Mouse (Mus musculus) midbrain, embryonic 10.5 days (tissue): ENCODE measurements around the gene Galnt16. TPM values are rescaled to one million over a fixed set of nuclear protein-coding genes. Genes with fewer than 3 reads are reported as not detected.
A peak's percentile ranks its signal among the peaks of the same experiment; 100 is the strongest.

ENCODE experiments used
- DNase-seq: peaks from one replicate; pipeline ENCODE4 v3.0.0-alpha.2; 2017; ENCODE audit warnings: low spot score
- H3K27ac ChIP-seq: fragments of 300-500 bp; sonication (generic); replicated peaks from 2 replicates; pipeline ENCODE4 v1.5.1; 2016; ENCODE audit warnings: mild to moderate bottlenecking
- H3K27me3 ChIP-seq: fragments of 300-500 bp; sonication (generic); 2 replicates; pipeline ENCODE4 v1.6.1; 2016; ENCODE audit warnings: low read depth, mild to moderate bottlenecking; ENCODE audit not compliant: poor library complexity, severe bottlenecking
- H3K36me3 ChIP-seq: fragments of 300-500 bp; sonication (generic); 2 replicates; pipeline ENCODE4 v1.6.1; 2016; ENCODE audit warnings: mild to moderate bottlenecking, moderate library complexity
- H3K4me1 ChIP-seq: fragments of 300-500 bp; sonication (generic); 2 replicates; pipeline ENCODE4 v1.6.1; 2016
- H3K4me3 ChIP-seq: fragments of 300-500 bp; sonication (generic); 2 replicates; pipeline ENCODE4 v1.5.1; 2016; ENCODE audit warnings: mild to moderate bottlenecking, moderate library complexity
- H3K9me3 ChIP-seq: fragments of 300-500 bp; sonication (generic); replicated peaks from 2 replicates; pipeline ENCODE4 v1.6.1; 2016; ENCODE audit warnings: mild to moderate bottlenecking
- WGBS: fragments of 180-500 bp; shearing (Covaris S2); methylation state at CpG from one replicate; pipeline ENCODE4 v1.1.7; 2016; 5-methylcytosine and 5-hydroxymethylcytosine counted together
- polyA plus RNA-seq: library from polyadenylated mRNA; unstranded; fragments of >200 nt; fragmentation: Nextera tagmentation; extraction: Ambion mirVana; gene quantifications from 2 replicates; pipeline ENCODE4 v1.2.1, GENCODE M21; 2016

Galnt16 gene
- polyA plus RNA-seq, 1 experiment from 2014 or later = 28.4 TPM

DNA sequence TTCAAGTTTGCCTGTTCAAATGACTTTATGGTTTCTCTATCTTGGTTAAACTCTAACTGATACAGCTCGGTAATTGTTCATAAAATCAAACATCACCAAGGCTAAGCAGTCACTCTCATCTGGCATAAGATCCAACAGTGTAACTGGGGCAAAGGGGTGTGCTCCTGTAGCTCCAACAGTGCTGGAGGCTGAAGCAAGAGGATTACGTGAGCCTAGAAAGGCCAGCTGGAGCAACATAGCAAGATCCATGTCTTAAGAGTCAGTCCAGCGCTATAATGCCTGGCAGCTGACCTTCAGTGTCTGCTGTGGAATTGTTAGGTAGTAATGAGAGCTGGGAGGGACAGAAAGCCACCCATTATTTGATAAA, 136.6 kb downstream of the Galnt16 start:
- no peaks in the 10 kb centered on the region for H3K4me1 ChIP-seq
- no peak overlapping the region for H3K4me3 ChIP-seq
- no peaks in the 10 kb centered on the region for H3K9me3 ChIP-seq
- H3K27ac ChIP-seq = no peak overlapping the region
- H3K36me3 ChIP-seq = 0 out of 2 replicates have a peak, but pooled peaks cover 4% of the 10 kb centered on the region
- H3K27me3 ChIP-seq = no peaks in the 10 kb centered on the region
- WGBS = 92% methylated on average over 3 of the region's 3 CpGs
- DNase-seq = no peak

DNA sequence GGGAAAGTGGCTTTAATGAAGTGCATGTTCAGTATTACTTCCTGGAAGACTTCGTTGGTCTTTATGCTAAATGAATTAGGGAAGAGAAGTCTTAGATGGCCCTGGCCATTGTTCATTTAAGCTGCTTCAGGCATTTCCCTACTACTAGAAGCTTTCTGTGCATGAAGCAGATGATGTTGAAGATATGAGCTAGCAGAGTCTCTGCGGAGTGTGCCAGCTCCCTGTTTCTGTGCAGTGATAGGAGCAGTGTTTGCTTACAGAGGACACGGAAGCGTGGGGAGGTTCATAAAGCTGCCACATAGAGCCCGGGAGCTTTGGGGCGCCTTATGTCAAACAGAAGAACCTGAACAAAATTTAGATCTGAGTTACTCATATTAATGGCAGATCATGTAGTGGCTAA, 140.6 kb downstream of the Galnt16 start:
- 93% methylated on average over 6 of the region's 6 CpGs for WGBS
- H3K4me1 ChIP-seq = no peaks in the 10 kb centered on the region
- H3K27ac ChIP-seq = no peak overlapping the region
- peaks cover 11% of the 10 kb centered on the region for H3K36me3 ChIP-seq
- no peaks in the 10 kb centered on the region for H3K9me3 ChIP-seq
- H3K4me3 ChIP-seq = no peak overlapping the region
- no peak for DNase-seq
- H3K27me3 ChIP-seq = no peaks in the 10 kb centered on the region

DNA sequence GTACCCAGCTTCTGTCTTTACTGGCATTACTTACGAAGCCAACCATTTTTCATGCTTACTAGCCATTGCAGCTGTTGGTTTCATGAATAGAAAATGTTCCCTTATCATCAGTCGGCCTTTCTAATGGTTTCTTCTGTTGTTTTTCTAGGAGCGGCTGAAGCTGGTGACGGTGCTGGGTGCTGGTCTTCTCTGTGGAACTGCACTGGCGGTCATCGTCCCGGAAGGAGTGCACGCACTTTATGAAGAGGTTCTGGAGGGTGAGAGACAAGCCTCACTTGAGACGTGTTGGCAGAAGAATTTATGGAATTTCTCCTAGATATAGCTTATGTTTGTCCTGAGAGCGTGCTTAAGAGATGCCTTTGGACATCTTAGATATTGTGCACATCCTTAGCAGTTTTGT, 144.2 kb downstream of the Galnt16 start:
- Histone ChIP-seq H3K9me3 (no peaks in the 10 kb centered on the region), H3K4me3 (no peak overlapping the region), H3K27me3 (no peaks in the 10 kb centered on the region), H3K27ac (no peak overlapping the region), H3K36me3 (peaks cover 29% of the 10 kb centered on the region), H3K4me1 (no peaks in the 10 kb centered on the region)
- no peak for DNase-seq
- 95% methylated on average over 10 of the region's 10 CpGs for WGBS

DNA sequence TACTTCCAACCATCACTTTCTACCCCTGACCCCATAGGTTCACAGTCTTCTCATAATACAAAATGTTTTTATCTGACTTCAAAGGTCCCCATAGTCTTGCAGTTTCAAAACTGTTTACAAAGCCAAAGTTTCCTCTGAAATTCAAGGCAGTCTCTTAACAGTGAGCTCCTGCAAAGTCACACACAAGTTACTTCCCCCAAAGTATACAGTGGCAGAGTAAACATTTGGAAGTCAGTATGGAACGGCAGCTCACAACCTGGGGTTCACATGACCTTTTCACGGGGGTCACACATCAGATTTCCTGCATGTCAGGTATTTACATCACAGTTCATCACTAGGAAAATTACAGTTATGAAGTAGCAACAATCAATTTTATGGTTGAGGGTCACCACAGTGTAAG, 145.9 kb downstream of the Galnt16 start:
- no peaks in the 10 kb centered on the region for H3K4me1 ChIP-seq
- 84% methylated on average over 2 of the region's 2 CpGs for WGBS
- DNase-seq = no peak
- H3K4me3 ChIP-seq = no peak overlapping the region
- H3K9me3 ChIP-seq = no peaks in the 10 kb centered on the region
- H3K36me3 ChIP-seq = peaks cover 39% of the 10 kb centered on the region
- H3K27me3 ChIP-seq = no peaks in the 10 kb centered on the region
- no peak overlapping the region for H3K27ac ChIP-seq

DNA sequence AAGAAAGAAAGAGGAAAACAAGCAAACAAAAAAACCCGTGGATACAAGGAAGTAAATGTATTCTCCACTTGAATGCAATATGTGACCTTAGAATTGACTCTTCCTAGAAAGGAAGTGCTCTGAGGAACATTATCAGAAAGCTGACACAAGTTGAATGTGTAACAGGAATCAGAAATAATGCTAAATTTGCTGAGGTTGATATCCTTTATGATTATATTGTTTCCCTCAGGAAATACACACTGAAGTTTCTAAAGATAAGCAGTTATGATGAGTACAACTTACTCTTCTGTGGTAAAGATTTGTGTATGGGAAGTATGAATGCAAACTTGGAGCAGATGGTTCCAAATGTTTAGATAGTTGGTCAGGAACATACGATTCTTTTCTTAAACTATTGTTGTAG, 150.3 kb downstream of the Galnt16 start:
- Histone ChIP-seq H3K9me3 (no peaks in the 10 kb centered on the region), H3K4me1 (no peaks in the 10 kb centered on the region), H3K27ac (no peak overlapping the region), H3K27me3 (no peaks in the 10 kb centered on the region), H3K36me3 (peaks cover 43% of the 10 kb centered on the region), H3K4me3 (no peak overlapping the region)
- WGBS = 88% methylated on average over 2 of the region's 2 CpGs
- DNase-seq = no peak

DNA sequence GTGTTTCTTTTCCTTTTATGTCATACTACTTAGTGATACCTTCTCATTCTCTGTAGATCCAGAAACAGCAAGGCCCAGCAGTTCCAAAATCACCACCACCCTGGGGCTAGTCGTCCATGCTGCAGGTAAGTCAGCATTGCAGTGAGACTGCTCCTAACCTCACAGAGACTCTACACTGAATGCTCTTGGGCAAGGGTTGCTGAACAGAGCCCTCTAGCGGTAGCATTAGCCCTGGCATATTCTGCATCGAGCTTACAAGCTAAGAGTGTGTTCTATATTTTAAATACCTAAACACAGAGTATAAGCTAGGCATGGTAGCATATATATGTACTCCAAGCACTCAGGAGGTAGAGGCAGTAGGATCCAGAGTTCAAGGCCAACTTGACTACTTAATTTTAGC, 155.1 kb downstream of the Galnt16 start:
- no peak overlapping the region for H3K4me3 ChIP-seq
- H3K36me3 ChIP-seq = peaks cover 60% of the 10 kb centered on the region
- DNase-seq = peak; percentile 34

More for the DNA sequence above, 155.1 kb downstream of the Galnt16 start:
- no peaks in the 10 kb centered on the region for H3K27me3 ChIP-seq
- H3K27ac ChIP-seq = no peak overlapping the region
- no peaks in the 10 kb centered on the region for H3K9me3 ChIP-seq
- WGBS = 23% methylated on average over 3 of the region's 3 CpGs
- no peaks in the 10 kb centered on the region for H3K4me1 ChIP-seq

Other genes with a start within 250 kb of the Galnt16 start
- 10.9 and 17.1 TPM in 2 replicates for gene Dcaf5, start 81.7 kb upstream of the Galnt16 start, polyA plus RNA-seq
- gene Exd2, start 55.2 kb upstream of the Galnt16 start, polyA plus RNA-seq = 39.0 and 44.1 TPM in 2 replicates
- gene Slc39a9, start 125.6 kb downstream of the Galnt16 start, polyA plus RNA-seq = 26.3 and 27.1 TPM in 2 replicates
- 513 and 531 TPM in 2 replicates for gene Erh, start 126.1 kb downstream of the Galnt16 start, polyA plus RNA-seq
- gene Plekhd1, start 174.3 kb downstream of the Galnt16 start, polyA plus RNA-seq = 0.83 and 2.4 TPM in 2 replicates
- gene Ccdc177, start 242.4 kb downstream of the Galnt16 start, polyA plus RNA-seq = 2.0 and 2.2 TPM in 2 replicates